Mouse (Mus musculus) liver, embryonic 12.5 days (tissue): Measurements from ENCODE around the gene Runx3. TPM values are rescaled to one million over a fixed set of nuclear protein-coding genes. Genes with fewer than 3 reads are reported as not detected.

ENCODE experiments used
- ATAC-seq: fragments of 200-750 bp; cut with Nextera tagmentation; 2 replicates; pipeline ENCODE4 v1.8.0; 2017; ENCODE audit warnings: moderate number of reproducible peaks, mild to moderate bottlenecking, moderate library complexity
- H3K27ac ChIP-seq: fragments of 300-500 bp; sonication (generic); 2 replicates; pipeline ENCODE4 v1.5.1; 2016; ENCODE audit warnings: mild to moderate bottlenecking
- H3K27me3 ChIP-seq: fragments of 300-500 bp; sonication (generic); replicated peaks from 2 replicates; pipeline ENCODE4 v1.6.1; 2016; ENCODE audit warnings: mild to moderate bottlenecking, moderate library complexity
- H3K36me3 ChIP-seq: fragments of 300-500 bp; sonication (generic); 2 replicates; pipeline ENCODE4 v1.6.1; 2016; ENCODE audit warnings: mild to moderate bottlenecking, moderate library complexity
- H3K4me1 ChIP-seq: fragments of 300-500 bp; sonication (generic); 2 replicates; pipeline ENCODE4 v1.6.1; 2016
- H3K4me2 ChIP-seq: fragments of 300-500 bp; sonication (generic); 2 replicates; pipeline ENCODE4 v1.6.1; 2016; ENCODE audit warnings: mild to moderate bottlenecking, moderate library complexity
- H3K4me3 ChIP-seq: fragments of 300-500 bp; sonication (generic); 2 replicates; pipeline ENCODE4 v1.5.1; 2016; ENCODE audit warnings: mild to moderate bottlenecking, moderate library complexity
- H3K9ac ChIP-seq: fragments of 300-500 bp; sonication (generic); 2 replicates; pipeline ENCODE4 v1.6.1; 2016; ENCODE audit warnings: mild to moderate bottlenecking, moderate library complexity
- H3K9me3 ChIP-seq: fragments of 300-500 bp; sonication (generic); replicated peaks from 2 replicates; pipeline ENCODE4 v1.6.1; 2016; ENCODE audit warnings: mild to moderate bottlenecking, moderate library complexity
- WGBS: fragments of 180-500 bp; shearing (Covaris S2); methylation state at CpG from one replicate; pipeline ENCODE4 v1.1.7; 2016; ENCODE audit not compliant: insufficient replicate concordance; 5-methylcytosine and 5-hydroxymethylcytosine counted together
- polyA plus RNA-seq: library from polyadenylated mRNA; unstranded; fragments of >200 nt; fragmentation: Nextera tagmentation; extraction: Ambion mirVana; gene quantifications from 2 replicates; pipeline ENCODE4 v1.2.1, GENCODE M21; 2016

The Runx3 gene
- polyA plus RNA-seq, 1 experiment from 2014 or later, result 0.51 TPM

DNA sequence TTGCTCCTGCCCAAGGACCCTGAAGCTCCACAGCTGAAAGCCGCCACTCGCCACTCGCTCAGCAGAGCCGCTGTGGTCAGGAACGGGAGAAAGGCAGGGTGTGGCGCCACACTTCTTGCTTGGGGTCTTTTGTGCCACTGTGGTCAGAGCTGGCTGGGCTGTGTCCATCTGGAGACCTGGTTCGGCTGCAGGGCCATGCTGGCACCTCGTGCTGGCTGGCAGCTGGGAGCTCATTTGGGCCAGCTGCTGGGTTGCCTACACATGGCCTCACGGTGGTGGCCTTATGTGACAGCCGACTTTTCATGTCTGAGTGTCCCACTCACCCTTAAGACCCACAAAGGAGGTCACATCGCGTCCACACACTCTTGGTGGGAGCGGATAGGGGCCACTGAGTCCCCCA is 29.8 kb upstream of the Runx3 start:
- no peak for ATAC-seq
- H3K4me2 ChIP-seq, result no peak overlapping the region

DNA sequence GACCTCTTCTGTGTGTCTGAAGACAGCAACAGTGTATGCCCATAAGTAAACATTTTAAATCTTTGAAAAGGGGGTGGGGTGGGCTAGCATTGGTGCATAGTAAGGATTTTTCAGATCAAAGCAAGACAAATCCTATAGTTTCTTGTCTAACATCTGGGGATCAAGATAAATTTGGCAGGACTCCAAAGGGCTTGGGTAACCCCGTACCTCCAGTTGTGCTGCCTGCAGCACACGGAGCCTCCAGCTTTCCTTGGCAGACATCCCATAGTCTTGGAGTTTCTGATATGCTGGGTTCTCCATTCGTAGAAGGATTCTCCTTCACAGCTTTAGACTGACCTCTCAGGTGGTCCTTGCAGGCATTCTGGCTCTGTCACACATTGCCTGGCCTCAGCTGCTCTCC is 27.6 kb upstream of the Runx3 start:
- Histone ChIP-seq H3K27me3 (0 out of 2 replicates have a peak, but pooled peaks cover 10% of the 10 kb centered on the region), H3K9me3 (no peaks in the 10 kb centered on the region), H3K4me1 (no peaks in the 10 kb centered on the region), H3K4me3 (no peak overlapping the region), H3K4me2 (no peak overlapping the region), H3K36me3 (no peaks in the 10 kb centered on the region), H3K9ac (no peak overlapping the region), H3K27ac (no peak overlapping the region)
- 71% methylated on average over 3 of the region's 3 CpGs for WGBS
- no peak for ATAC-seq

More for the DNA sequence above, 29.8 kb upstream of the Runx3 start:
- H3K9ac ChIP-seq, result no peak overlapping the region
- no peak overlapping the region for H3K4me3 ChIP-seq
- 62% methylated on average over 13 of the region's 13 CpGs for WGBS
- H3K9me3 ChIP-seq, result no peaks in the 10 kb centered on the region
- no peak overlapping the region for H3K27ac ChIP-seq
- H3K27me3 ChIP-seq, result 0 out of 2 replicates have a peak, but pooled peaks cover 12% of the 10 kb centered on the region
- no peaks in the 10 kb centered on the region for H3K4me1 ChIP-seq
- no peaks in the 10 kb centered on the region for H3K36me3 ChIP-seq

DNA sequence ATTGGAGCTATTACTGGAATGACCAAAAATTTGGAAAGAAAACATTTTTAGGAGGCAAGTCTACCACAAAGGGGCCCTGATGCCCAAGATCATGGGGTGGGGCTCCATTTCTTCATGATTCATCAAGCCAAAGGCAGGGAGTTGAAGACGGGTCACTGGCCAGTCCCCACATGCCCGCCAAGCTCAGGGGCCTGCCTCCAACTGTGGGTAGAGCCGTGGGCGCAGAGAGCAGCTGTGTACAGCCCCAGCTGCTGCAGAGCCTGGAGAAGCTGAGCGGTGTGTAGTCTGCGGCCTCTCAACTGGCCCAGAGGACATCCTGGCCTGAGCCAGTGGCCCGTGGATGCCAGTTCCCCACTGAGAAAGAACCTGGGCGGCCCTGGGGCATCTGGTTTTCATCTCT is 24.8 kb upstream of the Runx3 start:
- no peaks in the 10 kb centered on the region for H3K9me3 ChIP-seq
- WGBS, result 62% methylated on average over 8 of the region's 8 CpGs
- no peak overlapping the region for H3K4me3 ChIP-seq
- no peak overlapping the region for H3K9ac ChIP-seq
- H3K27me3 ChIP-seq, result 0 out of 2 replicates have a peak, but pooled peaks cover 4% of the 10 kb centered on the region
- no peak for ATAC-seq
- H3K4me2 ChIP-seq, result no peak overlapping the region
- no peak overlapping the region for H3K27ac ChIP-seq
- no peaks in the 10 kb centered on the region for H3K36me3 ChIP-seq
- H3K4me1 ChIP-seq, result no peaks in the 10 kb centered on the region

DNA sequence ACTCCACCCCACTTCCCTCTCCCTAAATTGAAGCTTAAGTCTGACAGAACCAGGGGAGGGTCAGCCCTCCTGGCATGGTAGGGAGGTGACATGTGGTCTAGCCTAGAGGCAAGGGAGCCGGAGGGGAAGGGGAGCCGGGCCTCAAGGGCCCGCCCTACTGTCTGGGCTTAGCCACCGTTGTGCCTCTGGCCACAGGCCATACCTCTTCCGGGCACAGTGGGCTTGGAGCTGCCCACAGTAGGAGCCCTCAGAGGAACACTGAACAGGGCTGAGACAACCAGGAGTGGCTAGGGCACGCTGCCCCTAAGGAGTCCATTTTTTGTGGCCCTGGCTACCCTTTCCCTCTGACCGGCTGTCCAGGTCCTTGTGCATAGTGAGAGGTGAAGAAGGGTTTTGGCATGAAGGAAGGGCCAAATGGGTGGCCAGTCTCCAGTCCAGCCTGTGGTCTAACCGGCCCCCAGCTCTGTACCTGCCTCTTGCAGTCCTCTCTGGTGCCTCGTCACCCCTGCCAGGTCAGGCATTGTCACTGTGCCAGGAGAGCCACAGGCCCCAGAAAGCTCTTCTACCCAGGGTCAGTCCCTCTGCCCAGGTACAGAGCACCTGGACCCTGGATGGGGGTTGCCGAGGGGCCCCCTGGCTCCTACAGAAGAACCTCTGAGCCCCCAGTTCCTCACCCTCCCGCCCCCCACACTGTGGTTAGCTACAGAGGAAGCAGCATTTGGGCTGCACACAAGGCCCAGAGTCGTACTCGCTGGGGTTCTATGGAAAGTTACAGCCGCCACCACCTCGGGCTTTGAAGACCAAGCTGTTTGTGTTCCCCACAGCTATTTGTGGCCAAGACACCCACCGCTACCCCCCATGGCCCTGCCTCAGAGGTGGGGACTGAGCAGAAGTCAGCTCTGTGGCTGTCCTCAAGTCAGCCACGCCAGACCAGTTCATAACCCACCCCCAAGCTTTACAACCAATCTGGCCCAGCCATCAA is 22.3 kb upstream of the Runx3 start:
- no peak overlapping the region for H3K4me2 ChIP-seq
- WGBS, result 50% methylated on average over 17 of the region's 17 CpGs
- no peak for ATAC-seq
- H3K27me3 ChIP-seq, result peaks cover 16% of the 10 kb centered on the region
- H3K9me3 ChIP-seq, result no peaks in the 10 kb centered on the region
- H3K27ac ChIP-seq, result no peak overlapping the region
- no peaks in the 10 kb centered on the region for H3K36me3 ChIP-seq
- no peak overlapping the region for H3K4me3 ChIP-seq
- no peak overlapping the region for H3K9ac ChIP-seq
- H3K4me1 ChIP-seq, result no peaks in the 10 kb centered on the region

DNA sequence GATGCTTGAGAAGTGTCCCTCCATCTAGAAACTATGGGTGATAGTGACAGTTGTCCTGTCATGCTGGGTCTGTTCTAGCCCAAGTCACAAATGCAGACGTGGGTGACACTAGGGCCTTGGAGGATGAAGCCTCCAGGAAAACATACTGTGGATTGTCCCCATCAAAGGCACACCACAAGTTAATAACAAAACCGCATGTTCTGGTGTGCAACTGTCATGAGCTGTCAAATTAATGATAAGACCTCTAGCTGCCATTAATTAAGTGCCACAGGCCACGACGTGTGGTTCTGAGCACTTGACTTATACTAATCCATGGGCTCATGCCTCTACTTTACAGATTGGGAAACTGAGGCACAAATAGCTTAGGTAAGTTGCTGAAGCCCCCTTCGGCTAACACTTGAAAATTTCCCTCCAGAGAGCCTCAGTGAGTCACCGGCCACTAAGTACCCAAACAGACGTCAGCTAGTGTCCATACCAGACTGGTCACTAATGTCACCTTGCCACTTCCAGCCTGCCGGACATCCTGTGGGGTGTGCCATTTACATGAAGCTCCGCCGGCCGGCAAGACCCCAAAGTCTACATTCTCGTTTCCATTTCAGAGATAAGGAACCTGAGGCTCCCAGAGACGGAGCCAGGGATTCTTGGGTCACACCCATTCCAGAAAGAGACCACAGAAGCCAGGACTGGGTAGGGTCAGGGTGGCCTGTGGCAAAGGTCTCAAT is 18.3 kb upstream of the Runx3 start:
- Histone ChIP-seq H3K9me3 (no peaks in the 10 kb centered on the region), H3K4me1 (no peaks in the 10 kb centered on the region), H3K27me3 (peaks cover 54% of the 10 kb centered on the region), H3K27ac (no peak overlapping the region), H3K4me3 (no peak overlapping the region), H3K4me2 (no peak overlapping the region), H3K36me3 (no peaks in the 10 kb centered on the region), H3K9ac (no peak overlapping the region)
- no peak for ATAC-seq
- WGBS, result 45% methylated on average over 13 of the region's 13 CpGs

GRCm38 (mm10) chr4:135102761-135103160 is 17.7 kb upstream of the Runx3 start:
- whole genome bisulfite sequencing, result 23% methylated on average over 4 of the region's 4 CpGs
- peaks cover 55% of the 10 kb centered on the region for H3K27me3 ChIP-seq

GRCm38 (mm10) chr4:135103800-135104199 is 16.7 kb upstream of the Runx3 start:
- ATAC-seq, result no peak
- H3K4me1 ChIP-seq, result no peaks in the 10 kb centered on the region
- H3K9me3 ChIP-seq, result no peaks in the 10 kb centered on the region
- 38% methylated on average over 5 of the region's 5 CpGs for WGBS
- no peak overlapping the region for H3K4me3 ChIP-seq
- no peak overlapping the region for H3K9ac ChIP-seq
- no peak overlapping the region for H3K4me2 ChIP-seq
- H3K27ac ChIP-seq, result no peak overlapping the region
- H3K27me3 ChIP-seq, result peaks cover 55% of the 10 kb centered on the region
- no peaks in the 10 kb centered on the region for H3K36me3 ChIP-seq

More at GRCm38 (mm10) chr4:135102761-135103160, 17.7 kb upstream of the Runx3 start:
- no peak overlapping the region for H3K9ac ChIP-seq
- ATAC-seq, result no peak
- no peaks in the 10 kb centered on the region for H3K9me3 ChIP-seq
- H3K4me1 ChIP-seq, result no peaks in the 10 kb centered on the region
- no peak overlapping the region for H3K4me3 ChIP-seq
- no peaks in the 10 kb centered on the region for H3K36me3 ChIP-seq
- H3K4me2 ChIP-seq, result no peak overlapping the region
- H3K27ac ChIP-seq, result no peak overlapping the region

DNA sequence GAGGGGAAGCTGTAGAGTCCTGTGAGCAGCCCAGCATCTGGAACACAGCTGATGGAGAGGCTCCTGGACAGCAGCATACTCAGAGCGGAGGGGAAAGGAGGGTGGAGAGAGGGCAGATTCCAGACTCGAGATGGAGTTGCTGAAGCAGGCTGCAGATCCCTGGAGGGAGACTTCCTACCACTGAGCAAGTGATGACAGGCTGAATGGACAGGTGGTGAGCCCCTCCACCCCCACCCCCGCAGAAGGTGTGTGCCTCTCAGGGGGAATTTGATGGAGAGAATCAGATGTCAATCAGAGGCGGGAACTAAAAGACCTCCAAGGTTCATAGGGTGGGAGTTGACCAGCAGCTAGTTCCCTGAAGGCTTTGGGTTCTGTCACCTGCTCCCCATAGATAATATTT is 13.5 kb upstream of the Runx3 start:
- 37% methylated on average over 4 of the region's 4 CpGs for WGBS
- no peak overlapping the region for H3K27ac ChIP-seq
- H3K4me3 ChIP-seq, result no peak overlapping the region
- H3K36me3 ChIP-seq, result no peaks in the 10 kb centered on the region
- no peak overlapping the region for H3K9ac ChIP-seq
- H3K4me1 ChIP-seq, result no peaks in the 10 kb centered on the region
- no peak overlapping the region for H3K4me2 ChIP-seq
- H3K9me3 ChIP-seq, result no peaks in the 10 kb centered on the region
- peaks cover 72% of the 10 kb centered on the region for H3K27me3 ChIP-seq
- no peak for ATAC-seq

DNA sequence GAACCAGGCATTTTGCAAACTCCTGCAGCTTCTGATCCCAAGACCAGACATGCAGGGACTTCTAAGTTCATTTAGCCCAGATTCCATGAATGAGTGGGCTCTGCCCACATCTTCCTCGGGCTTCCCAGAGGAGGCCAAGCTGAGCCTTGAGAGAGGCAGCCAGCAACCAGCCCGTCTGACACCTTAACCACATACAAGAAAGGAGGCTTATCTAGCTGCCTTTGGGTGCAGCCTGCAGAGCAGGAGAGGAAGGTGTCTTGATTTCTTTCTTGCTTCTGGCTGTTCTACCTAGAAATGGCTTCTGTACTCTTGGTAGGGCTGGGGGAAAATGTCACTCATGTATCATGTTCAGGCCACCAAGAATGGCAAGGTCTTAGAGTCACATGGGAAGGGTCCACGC is 11.8 kb upstream of the Runx3 start:
- Histone ChIP-seq H3K9me3 (peaks cover 4% of the 10 kb centered on the region; the same call in 1 of the 2 replicates), H3K4me3 (no peak overlapping the region), H3K27ac (no peak overlapping the region), H3K4me1 (no peaks in the 10 kb centered on the region), H3K36me3 (no peaks in the 10 kb centered on the region), H3K4me2 (no peak overlapping the region), H3K9ac (no peak overlapping the region), H3K27me3 (peaks cover 57% of the 10 kb centered on the region)
- WGBS, result 32% methylated on average over 3 of the region's 3 CpGs
- no peak for ATAC-seq

DNA sequence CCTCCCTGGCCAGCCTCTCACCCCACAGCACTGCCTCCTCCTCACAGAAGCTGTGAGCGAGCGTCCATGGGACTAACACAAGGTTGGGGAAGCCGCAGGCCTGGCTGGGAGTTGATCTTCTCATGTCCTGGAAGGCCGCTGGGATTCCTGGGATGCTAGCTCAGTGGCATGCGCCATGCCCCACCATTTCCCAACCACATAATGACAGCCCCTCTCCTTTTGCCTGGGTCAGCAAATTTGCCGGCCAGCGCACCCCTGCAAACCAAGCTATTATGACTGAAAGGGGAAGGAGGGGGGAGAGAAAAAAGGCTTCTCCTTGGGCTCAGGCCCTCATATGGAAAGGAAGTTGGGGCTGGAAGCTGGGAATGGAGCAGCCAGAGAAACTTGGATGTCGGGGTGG is 6.8 kb upstream of the Runx3 start:
- H3K36me3 ChIP-seq, result no peaks in the 10 kb centered on the region
- peaks cover 4% of the 10 kb centered on the region; the same call in 1 of the 2 replicates for H3K9me3 ChIP-seq
- H3K27ac ChIP-seq, result no peak overlapping the region
- no peaks in the 10 kb centered on the region for H3K4me1 ChIP-seq
- peaks cover 35% of the 10 kb centered on the region for H3K27me3 ChIP-seq
- no peak for ATAC-seq
- H3K4me3 ChIP-seq, result no peak overlapping the region
- H3K9ac ChIP-seq, result no peak overlapping the region
- no peak overlapping the region for H3K4me2 ChIP-seq
- WGBS, result 70% methylated on average over 8 of the region's 8 CpGs

- WGBS, result 61% methylated on average over 10 of the region's 10 CpGs
- ATAC-seq, result no peak
- H3K27ac ChIP-seq, result no peak overlapping the region
- H3K4me3 ChIP-seq, result no peak overlapping the region
- H3K27me3 ChIP-seq, result peaks cover 29% of the 10 kb centered on the region
- peaks cover 4% of the 10 kb centered on the region; the same call in 1 of the 2 replicates for H3K9me3 ChIP-seq
- H3K4me1 ChIP-seq, result no peaks in the 10 kb centered on the region
- H3K36me3 ChIP-seq, result no peaks in the 10 kb centered on the region
- H3K4me2 ChIP-seq, result no peak overlapping the region
- H3K9ac ChIP-seq, result no peak overlapping the region
Observed at GRCm38 (mm10) chr4:135114301-135114700, 6.2 kb upstream of the Runx3 start.
